Mouse (Mus musculus) T-helper 1 cell (primary cell): ENCODE data around the gene Serbp1.

Experiments used
- in situ Hi-C: fragments of 300-600 bp; cut with MboI, MseI; formaldehyde crosslinking; loops from one replicate; pipeline ENCODE4 v1.15.1; 2025; ENCODE audit warnings: high pct_unique_total_duplicates

Gene Serbp1

GRCm38 (mm10) chr6:67230950-67231349, 7.0 kb upstream of the Serbp1 start:
- in situ Hi-C loops, result no loop called here

- in situ Hi-C loops, result no loop called here
These were observed 2.3 kb upstream of the Serbp1 start for GRCm38 (mm10) chr6:67235649-67236048.

GRCm38 (mm10) chr6:67236491-67237234, 1.3 kb upstream of the Serbp1 start:
- in situ Hi-C loops, result no loop called here

GRCm38 (mm10) chr6:67241263-67241662, 3.3 kb downstream of the Serbp1 start:
- in situ Hi-C loops, result no loop called here

- in situ Hi-C loops, result no loop called here
These were observed 5.9 kb downstream of the Serbp1 start for GRCm38 (mm10) chr6:67243765-67244420.

GRCm38 (mm10) chr6:67244451-67244850, 6.5 kb downstream of the Serbp1 start:
- in situ Hi-C loops, result no loop called here

GRCm38 (mm10) chr6:67251095-67251494, 13.1 kb downstream of the Serbp1 start:
- in situ Hi-C loops, result loop anchor here (5.0 to 10.0 kb wide), 2 partner anchors 59 to 176 kb away; no protein-coding TSS in a partner anchor

GRCm38 (mm10) chr6:67264935-67265334, 27.0 kb downstream of the Serbp1 start:
- in situ Hi-C loops, result no loop called here

- in situ Hi-C loops, result no loop called here
These were observed 28.2 kb downstream of the Serbp1 start for GRCm38 (mm10) chr6:67266159-67266657.

GRCm38 (mm10) chr6:67266664-67267407, 28.9 kb downstream of the Serbp1 start:
- in situ Hi-C loops, result no loop called here

- in situ Hi-C loops, result no loop called here
These were observed 29.6 kb downstream of the Serbp1 start for GRCm38 (mm10) chr6:67267408-67268244.

GRCm38 (mm10) chr6:67268245-67268612, 30.3 kb downstream of the Serbp1 start:
- in situ Hi-C loops, result no loop called here

- in situ Hi-C loops, result no loop called here
These were observed 31.0 kb downstream of the Serbp1 start for GRCm38 (mm10) chr6:67268983-67269382.

GRCm38 (mm10) chr6:67269459-67269858, 31.5 kb downstream of the Serbp1 start:
- in situ Hi-C loops, result no loop called here

GRCm38 (mm10) chr6:67277944-67278343, 40.0 kb downstream of the Serbp1 start:
- in situ Hi-C loops, result no loop called here

GRCm38 (mm10) chr6:67281614-67282197, 43.7 kb downstream of the Serbp1 start:
- in situ Hi-C loops, result no loop called here

- in situ Hi-C loops, result no loop called here
These were observed 44.9 kb downstream of the Serbp1 start for GRCm38 (mm10) chr6:67282897-67283296.

GRCm38 (mm10) chr6:67292042-67292623, 54.2 kb downstream of the Serbp1 start:
- in situ Hi-C loops, result no loop called here

- in situ Hi-C loops, result no loop called here
These were observed 58.1 kb downstream of the Serbp1 start for GRCm38 (mm10) chr6:67296126-67296525.

- in situ Hi-C loops, result no loop called here
These were observed 60.8 kb downstream of the Serbp1 start for GRCm38 (mm10) chr6:67298742-67299141.

- in situ Hi-C loops, result no loop called here
These were observed 62.3 kb downstream of the Serbp1 start for GRCm38 (mm10) chr6:67300300-67300699.
